ENCODE assay signal across 9 mouse cellular contexts in the genomic region with DNA sequence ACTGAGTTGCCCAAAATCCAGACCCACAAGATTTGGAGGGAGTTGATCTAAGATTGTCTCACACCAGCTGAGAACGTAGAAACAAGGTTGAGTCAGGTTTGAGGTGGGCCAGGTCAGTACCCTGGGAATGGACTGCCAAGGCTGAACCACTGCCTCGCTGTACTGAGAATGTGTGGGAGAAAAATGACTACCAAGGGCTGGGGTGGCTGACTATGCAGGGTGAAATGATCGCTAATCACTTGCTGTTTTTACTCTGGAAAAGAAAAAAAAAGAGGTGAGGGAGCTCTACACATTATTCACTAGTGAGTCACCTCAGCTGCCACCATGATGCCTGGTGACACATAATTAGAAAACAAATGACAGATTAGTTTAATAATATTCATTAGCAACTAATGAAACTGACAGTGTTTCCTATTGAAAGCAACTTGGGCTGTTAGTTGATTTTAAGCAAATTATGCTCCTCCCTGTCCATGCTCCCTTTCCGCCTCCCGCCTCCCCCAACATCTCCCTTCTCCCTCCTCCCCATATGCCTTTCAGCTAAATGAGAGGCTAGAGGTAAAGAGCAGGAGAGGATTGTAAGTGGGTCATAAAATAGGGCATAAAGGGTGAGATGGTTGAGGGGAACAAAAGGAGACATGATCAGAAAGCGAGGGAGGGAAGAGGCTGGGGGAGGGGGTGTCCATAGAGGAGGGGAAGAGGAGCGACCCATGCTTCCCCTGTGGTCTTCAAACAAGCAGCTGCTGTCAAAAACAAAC.
DNase-seq lines count a peak whose midpoint lies in the region; ATAC-seq and TF ChIP-seq lines count a peak whose summit lies in the region.
"Had no signal": no experiment of that assay in that cellular context is flagged by ENCODE, and none has a peak within 500 bp of the region (broad histone marks: within the 10 kb centered on the region; RNA-seq: fewer than 3 reads in every experiment).

No protein-coding gene starts in this region.

- H3K36me3 ChIP-seq in kidney, adult 2 months (ENCODE audit: control insufficient read depth, insufficient read depth, low read length) = no peaks in the 10 kb centered on the region
- H3K36me3 ChIP-seq in forebrain, embryonic 14.5 days (ENCODE audit: control insufficient read depth, insufficient read depth, low read length) = no peaks in the 10 kb centered on the region
- H3K36me3 ChIP-seq in midbrain, embryonic 14.5 days (ENCODE audit: control insufficient read depth, insufficient read depth, low read length) = no peaks in the 10 kb centered on the region

- no peak overlapping the region for H3K9ac ChIP-seq in forebrain, embryonic 14.5 days (ENCODE audit: low read length)
- no peak overlapping the region for H3K9ac ChIP-seq in midbrain, embryonic 14.5 days (replicated peaks; ENCODE audit: low read length)

- no peak for TF ChIP-seq CTCF in kidney, adult 2 months (conservative IDR thresholded peaks at IDR 0.05; ENCODE audit: insufficient read depth, insufficient read length, low read depth, low read length)
- TF ChIP-seq CTCF in bone marrow, adult 2 months (IDR thresholded peaks at IDR 0.05; ENCODE audit: control insufficient read depth, insufficient read depth, low read length) = no peak

- no peak overlapping the region for H3K4me3 ChIP-seq in kidney, adult 2 months (ENCODE audit: insufficient read depth, low read depth, low read length)
- no peak overlapping the region for H3K4me3 ChIP-seq in bone marrow, adult 2 months (replicated peaks; ENCODE audit: control insufficient read depth, low read depth, low read length)
- no peak overlapping the region for H3K4me3 ChIP-seq in forebrain, embryonic 14.5 days (ENCODE audit: low read depth, low read length)
- no peak overlapping the region for H3K4me3 ChIP-seq in midbrain, embryonic 14.5 days (replicated peaks; ENCODE audit: low read depth, low read length)
- H3K4me3 ChIP-seq: left cerebral cortex, adult 2 months had no signal

- intact Hi-C loops in gastrocnemius, postnatal 14 days (cut with DNase I; ENCODE audit: low total_unique reads) = no loop called here

- 24% methylated on average over 7 of the region's 7 CpGs for WGBS in kidney, adult 2 months
- WGBS in bone marrow, adult 2 months = 40% methylated on average over 7 of the region's 7 CpGs
- 28% methylated on average over 7 of the region's 7 CpGs for whole genome bisulfite sequencing in forebrain, embryonic 14.5 days
- WGBS in midbrain, embryonic 14.5 days = 38% methylated on average over 7 of the region's 7 CpGs

- H3K9me3 ChIP-seq in forebrain, embryonic 14.5 days (replicated peaks; ENCODE audit: control insufficient read depth, low read length) = no peaks in the 10 kb centered on the region
- no peaks in the 10 kb centered on the region for H3K9me3 ChIP-seq in midbrain, embryonic 14.5 days (ENCODE audit: control insufficient read depth, low read length)

- H3K27me3 ChIP-seq in kidney, adult 2 months (replicated peaks; ENCODE audit: control insufficient read depth, insufficient read depth, low read length) = no peaks in the 10 kb centered on the region; the same call in 1 of the 2 replicates
- no peaks in the 10 kb centered on the region for H3K27me3 ChIP-seq in forebrain, embryonic 14.5 days (replicated peaks; ENCODE audit: control insufficient read depth, insufficient read depth, low read length)
- no peaks in the 10 kb centered on the region for H3K27me3 ChIP-seq in midbrain, embryonic 14.5 days (ENCODE audit: control insufficient read depth, insufficient read depth, low read length)

- TF ChIP-seq POLR2A in kidney, adult 2 months (IDR thresholded peaks at IDR 0.05; ENCODE audit: low read depth, low read length) = no peak
- no peak for TF ChIP-seq POLR2A in bone marrow, adult 2 months (IDR thresholded peaks at IDR 0.05; ENCODE audit: borderline replicate concordance, control insufficient read depth, low read depth, low read length)

- H3K27ac ChIP-seq in kidney, adult 2 months (ENCODE audit: insufficient read depth, low read depth, low read length) = no peak overlapping the region
- peak overlapping the region; percentile 76 for H3K27ac ChIP-seq in bone marrow, adult 2 months (ENCODE audit: control insufficient read depth, insufficient read depth, low read depth, low read length, poor library complexity)
- no peak overlapping the region; the same call in 1 of the 2 replicates for H3K27ac ChIP-seq in forebrain, embryonic 14.5 days (ENCODE audit: low read depth, low read length)
- peak overlapping the region; percentile 58 for H3K27ac ChIP-seq in midbrain, embryonic 14.5 days (replicated peaks; ENCODE audit: low read depth, low read length)
- H3K27ac ChIP-seq: left cerebral cortex, adult 2 months had no signal

- peak overlapping the region; percentile 9; the same call in 1 of the 2 replicates for H3K4me2 ChIP-seq in forebrain, embryonic 14.5 days (ENCODE audit: low read length)
- peak overlapping the region; percentile 24 for H3K4me2 ChIP-seq in midbrain, embryonic 14.5 days (ENCODE audit: low read length)

- ATAC-seq in forebrain, embryonic 14.5 days = peak; percentile 67
- ATAC-seq in midbrain, embryonic 14.5 days (ENCODE audit: low FRiP score, low TSS enrichment) = peak; percentile 53

- peak; percentile 23 for DNase-seq in kidney, postnatal 10 days
- no peak for DNase-seq in kidney, adult 2 months
- peak; percentile 70 for DNase-seq in forebrain, embryonic 14.5 days (ENCODE audit: low spot score)
- peak; percentile 17 for DNase-seq in midbrain, embryonic 14.5 days
- DNase-seq in c-Kit-positive CD71-positive TER-119-positive erythroid progenitor cells, embryonic 14.5 days (ENCODE audit: low spot score) = no peak
- no peak for DNase-seq in gastrocnemius, postnatal 14 days
- DNase-seq: adrenal gland, postnatal 36 days had no signal

- H3K4me1 ChIP-seq in kidney, adult 2 months (ENCODE audit: control insufficient read depth, insufficient read depth, low read length) = no peaks in the 10 kb centered on the region
- peaks cover 3% of the 10 kb centered on the region for H3K4me1 ChIP-seq in bone marrow, adult 2 months (ENCODE audit: control insufficient read depth, insufficient read depth, low read length)
- H3K4me1 ChIP-seq in forebrain, embryonic 14.5 days (ENCODE audit: control insufficient read depth, insufficient read depth, low read length) = peaks cover 23% of the 10 kb centered on the region
- peaks cover 32% of the 10 kb centered on the region for H3K4me1 ChIP-seq in midbrain, embryonic 14.5 days (ENCODE audit: control insufficient read depth, insufficient read depth, low read length)

Comparison
In these comparisons a context has a peak if more than half of its experiments do, and no peak if none do; other contexts are left out.
1. DNase-seq: peak in kidney, postnatal 10 days (single experiment), forebrain, embryonic 14.5 days (single experiment) and midbrain, embryonic 14.5 days (single experiment); none in kidney, adult 2 months (single experiment), c-Kit-positive CD71-positive TER-119-positive erythroid progenitor cells, embryonic 14.5 days (single experiment) and gastrocnemius, postnatal 14 days (single experiment).
2. H3K27ac ChIP-seq: peak in bone marrow, adult 2 months (single experiment) and midbrain, embryonic 14.5 days (single experiment); none in kidney, adult 2 months (single experiment) and forebrain, embryonic 14.5 days (single experiment).